Mouse (Mus musculus) liver, adult (tissue): Measurements from ENCODE around the gene Vapb.
"Not testable (repeated sequence)": the region's sequence is repeated elsewhere in the genome, so short reads cannot be mapped to it uniquely, and the experiment has no call there.

ENCODE experiments used
- GATA4 ChIP-seq: IDR thresholded peaks from 2 replicates; pipeline ENCODE4 v1.6.1; 2014; ENCODE audit warnings: mild to moderate bottlenecking, low read length; ENCODE audit not compliant: insufficient replicate concordance

Gene Vapb

GRCm38 (mm10) chr2:173737222-173737989 is at the start of gene Vapb:
Vapb (plus strand) TSS chr2:173737511.
- peak; percentile 21; the same call in 1 of the 2 replicates for TF ChIP-seq GATA4

GRCm38 (mm10) chr2:173689835-173690234 is 47.5 kb upstream of the Vapb start:
- TF ChIP-seq GATA4 = no peak

GRCm38 (mm10) chr2:173691748-173692147 is 45.6 kb upstream of the Vapb start:
- TF ChIP-seq GATA4 = no peak

- no peak for TF ChIP-seq GATA4
These were observed 44.6 kb upstream of the Vapb start for GRCm38 (mm10) chr2:173692693-173693092.

GRCm38 (mm10) chr2:173698850-173699249 is 38.5 kb upstream of the Vapb start:
- no peak for TF ChIP-seq GATA4

GRCm38 (mm10) chr2:173702096-173702866 is 35.0 kb upstream of the Vapb start:
- no peak for TF ChIP-seq GATA4

- TF ChIP-seq GATA4 = no peak
These were observed 34.5 kb upstream of the Vapb start for GRCm38 (mm10) chr2:173702867-173703237.

GRCm38 (mm10) chr2:173705827-173706551 is 31.3 kb upstream of the Vapb start:
- TF ChIP-seq GATA4 = no peak

- no peak for TF ChIP-seq GATA4
These were observed 27.1 kb upstream of the Vapb start for GRCm38 (mm10) chr2:173710193-173710592.

GRCm38 (mm10) chr2:173712656-173713055 is 24.7 kb upstream of the Vapb start:
- no peak for TF ChIP-seq GATA4

GRCm38 (mm10) chr2:173713241-173713640 is 24.1 kb upstream of the Vapb start:
- no peak for TF ChIP-seq GATA4

- TF ChIP-seq GATA4 = no peak
These were observed 22.6 kb upstream of the Vapb start for GRCm38 (mm10) chr2:173714620-173715218.

GRCm38 (mm10) chr2:173716966-173717365 is 20.3 kb upstream of the Vapb start:
- TF ChIP-seq GATA4 = no peak

- TF ChIP-seq GATA4 = not testable (repeated sequence)
These were observed 18.2 kb upstream of the Vapb start, which contains the start of gene 1700010B08Rik for GRCm38 (mm10) chr2:173719115-173719514. 1700010B08Rik (plus strand) TSS chr2:173719415.

- no peak for TF ChIP-seq GATA4
These were observed 15.0 kb upstream of the Vapb start for GRCm38 (mm10) chr2:173722251-173722857.
